22 mouse cellular contexts compared by ENCODE assay signal in genomic region chrX:152019294-152019693, GRCm38 (mm10). TPM values are rescaled to one million over a fixed set of nuclear protein-coding genes. Genes with fewer than 3 reads are reported as not detected.
DNase-seq lines count a peak whose midpoint lies in the region; ATAC-seq and TF ChIP-seq lines count a peak whose summit lies in the region.
"Had no signal": no experiment of that assay in that cellular context is flagged by ENCODE, and none has a peak within 500 bp of the region (broad histone marks: within the 10 kb centered on the region; RNA-seq: fewer than 3 reads in every experiment).

No protein-coding gene starts in this region.

- H3K4me2 ChIP-seq in liver, embryonic 15.5 days, result peak overlapping the region; percentile 81
- H3K4me2 ChIP-seq in intestine, embryonic 15.5 days (replicated peaks), result no peak overlapping the region
- no peak overlapping the region for H3K4me2 ChIP-seq in midbrain, postnatal 0 days (ENCODE audit: low read depth, low read length, poor library complexity, severe bottlenecking)
- H3K4me2 ChIP-seq: embryonic facial prominence, embryonic 15.5 days; hindbrain, embryonic 12.5 days; neural tube, embryonic 13.5 days had no signal

- ATAC-seq in liver, embryonic 15.5 days (ENCODE audit: insufficient read depth), result peak; percentile 17; the same call in 1 of the 2 replicates
- ATAC-seq in intestine, embryonic 15.5 days, result no peak
- no peak for ATAC-seq in midbrain, postnatal 0 days (ENCODE audit: low FRiP score)
- ATAC-seq: forebrain, embryonic 14.5 days had no signal

- DNase-seq in thymus, postnatal 14 days, result peak; percentile 4
- no peak for DNase-seq in thymus, postnatal 0 days (ENCODE audit: low spot score)
- DNase-seq in midbrain, postnatal 0 days (ENCODE audit: low spot score), result no peak
- no peak for DNase-seq in urinary bladder, postnatal 4 days (ENCODE audit: low spot score in 2 of 2)
- DNase-seq: adrenal gland, postnatal 25 days; B cell, adult 2 months; cerebellum, adult 18-20 months; cerebellum, postnatal 36 days; gastrocnemius, postnatal 14 days; kidney, adult 2 months; kidney, postnatal 10 days; layer of hippocampus, postnatal 36 days; lung, postnatal 10 days; right cerebral cortex, adult 18-20 months had no signal

- peaks cover 34% of the 10 kb centered on the region for H3K4me1 ChIP-seq in erythroblast, embryonic 14.5 days (ENCODE audit: control insufficient read depth)
- peaks cover 19% of the 10 kb centered on the region for H3K4me1 ChIP-seq in liver, embryonic 15.5 days (replicated peaks)
- no peaks in the 10 kb centered on the region for H3K4me1 ChIP-seq in intestine, embryonic 15.5 days (replicated peaks)
- H3K4me1 ChIP-seq in midbrain, postnatal 0 days (ENCODE audit: insufficient read depth, low read length), result no peaks in the 10 kb centered on the region

- no peak for TF ChIP-seq CTCF in midbrain, postnatal 0 days (IDR thresholded peaks at IDR 0.05)

- H3K27me3 ChIP-seq in erythroblast, embryonic 14.5 days (ENCODE audit: control insufficient read depth), result peaks cover 10% of the 10 kb centered on the region; the same call in 1 of the 2 replicates
- no peaks in the 10 kb centered on the region for H3K27me3 ChIP-seq in liver, embryonic 15.5 days
- H3K27me3 ChIP-seq in intestine, embryonic 15.5 days (replicated peaks), result peaks cover 4% of the 10 kb centered on the region; the same call in 1 of the 2 replicates
- H3K27me3 ChIP-seq in midbrain, postnatal 0 days (ENCODE audit: insufficient read depth, low read length), result peaks cover 8% of the 10 kb centered on the region; the same call in 1 of the 2 replicates

- H3K4me3 ChIP-seq in erythroblast, embryonic 14.5 days (replicated peaks), result peak overlapping the region; percentile 91
- H3K4me3 ChIP-seq in liver, embryonic 15.5 days (replicated peaks), result peak overlapping the region; percentile 20
- H3K4me3 ChIP-seq in intestine, embryonic 15.5 days (replicated peaks), result no peak overlapping the region
- H3K4me3 ChIP-seq in midbrain, postnatal 0 days (ENCODE audit: low read depth, low read length), result no peak overlapping the region
- H3K4me3 ChIP-seq: embryonic facial prominence, embryonic 15.5 days; hindbrain, embryonic 12.5 days; neural tube, embryonic 13.5 days had no signal

- 0 out of 2 replicates have a peak overlapping the region, but pooled peaks have one; percentile 24 for H3K27ac ChIP-seq in liver, embryonic 15.5 days (replicated peaks)
- no peak overlapping the region for H3K27ac ChIP-seq in intestine, embryonic 15.5 days
- H3K27ac ChIP-seq in midbrain, postnatal 0 days (ENCODE audit: low read depth, low read length), result no peak overlapping the region
- H3K27ac ChIP-seq: embryonic facial prominence, embryonic 15.5 days; hindbrain, embryonic 12.5 days; neural tube, embryonic 13.5 days had no signal

- peaks cover 9% of the 10 kb centered on the region for H3K9me3 ChIP-seq in erythroblast, embryonic 14.5 days (ENCODE audit: control insufficient read depth, low read length)
- H3K9me3 ChIP-seq in liver, embryonic 15.5 days (replicated peaks), result no peaks in the 10 kb centered on the region
- no peaks in the 10 kb centered on the region for H3K9me3 ChIP-seq in intestine, embryonic 15.5 days
- no peaks in the 10 kb centered on the region for H3K9me3 ChIP-seq in midbrain, postnatal 0 days (ENCODE audit: low read length)
- H3K9me3 ChIP-seq: embryonic facial prominence, embryonic 15.5 days; hindbrain, embryonic 12.5 days; neural tube, embryonic 13.5 days had no signal

- H3K9ac ChIP-seq in liver, embryonic 15.5 days, result peak overlapping the region; percentile 11; the same call in 1 of the 2 replicates
- no peak overlapping the region for H3K9ac ChIP-seq in intestine, embryonic 15.5 days
- no peak overlapping the region for H3K9ac ChIP-seq in midbrain, postnatal 0 days (replicated peaks; ENCODE audit: low read length, poor library complexity, severe bottlenecking)
- H3K9ac ChIP-seq: embryonic facial prominence, embryonic 15.5 days; hindbrain, embryonic 12.5 days; neural tube, embryonic 13.5 days had no signal

- 27% methylated on average over 2 of the region's 2 CpGs for WGBS in liver, embryonic 15.5 days (ENCODE audit: insufficient replicate concordance)
- 91% methylated on average over 2 of the region's 2 CpGs for WGBS in intestine, embryonic 15.5 days
- 80% methylated on average over 2 of the region's 2 CpGs for WGBS in midbrain, postnatal 0 days

- peaks cover 27% of the 10 kb centered on the region for H3K36me3 ChIP-seq in erythroblast, embryonic 14.5 days (ENCODE audit: control insufficient read depth)
- H3K36me3 ChIP-seq in liver, embryonic 15.5 days (replicated peaks), result peaks cover 16% of the 10 kb centered on the region
- no peaks in the 10 kb centered on the region; the same call in 1 of the 2 replicates for H3K36me3 ChIP-seq in intestine, embryonic 15.5 days
- H3K36me3 ChIP-seq in midbrain, postnatal 0 days (ENCODE audit: insufficient read depth, low read length), result no peaks in the 10 kb centered on the region
- H3K36me3 ChIP-seq: hindbrain, embryonic 12.5 days had no signal

RNA-seq across cellular contexts. Expression of gene Smc1a, which starts 3.1 kb away (rescaled TPM):
- 105 and 106 TPM in 2 replicates for polyA plus RNA-seq in thymus, postnatal 0 days (2015; fragmentation: Nextera tagmentation; extraction: Ambion mirVana)
- 2.4 and 2.9 TPM in 2 replicates for polyA plus RNA-seq in erythroblast, embryonic 14.5 days (2012)
- 47.7 and 48.6 TPM in 2 replicates for polyA plus RNA-seq in liver, embryonic 15.5 days (2015; fragmentation: Nextera tagmentation; extraction: Ambion mirVana)
- 89.3 and 92.5 TPM in 2 replicates for polyA plus RNA-seq in intestine, embryonic 15.5 days (2015; fragmentation: Nextera tagmentation; extraction: Ambion mirVana)
- 30.5 and 34.0 TPM in 2 replicates for total RNA-seq in midbrain, postnatal 0 days (2014; rRNA removed)
- 48.9 and 51.7 TPM in 2 replicates for polyA plus RNA-seq in midbrain, postnatal 0 days (2015; fragmentation: Nextera tagmentation; extraction: Ambion mirVana)

RNA-seq across cellular contexts. Expression of gene Ribc1, which starts 3.2 kb away (rescaled TPM):
- 3.1 and 4.5 TPM in 2 replicates for polyA plus RNA-seq in thymus, postnatal 0 days (2015; fragmentation: Nextera tagmentation; extraction: Ambion mirVana)
- 0.25 and 0.48 TPM in 2 replicates for polyA plus RNA-seq in erythroblast, embryonic 14.5 days (2012)
- polyA plus RNA-seq in liver, embryonic 15.5 days (2015; fragmentation: Nextera tagmentation; extraction: Ambion mirVana), result 1.9 and 2.0 TPM in 2 replicates
- 3.3 and 3.4 TPM in 2 replicates for polyA plus RNA-seq in intestine, embryonic 15.5 days (2015; fragmentation: Nextera tagmentation; extraction: Ambion mirVana)
- total RNA-seq in midbrain, postnatal 0 days (2014; rRNA removed), result 0.33 TPM in 1 of 2 replicates, not detected in the other
- 0.61 and 1.1 TPM in 2 replicates for polyA plus RNA-seq in midbrain, postnatal 0 days (2015; fragmentation: Nextera tagmentation; extraction: Ambion mirVana)
- total RNA-seq: layer of hippocampus, adult 18-20 months had no signal

RNA-seq across cellular contexts. Expression of gene Hsd17b10, which starts 17.6 kb away (rescaled TPM):
- 137 and 141 TPM in 2 replicates for polyA plus RNA-seq in thymus, postnatal 0 days (2015; fragmentation: Nextera tagmentation; extraction: Ambion mirVana)
- 1.6 and 2.3 TPM in 2 replicates for polyA plus RNA-seq in erythroblast, embryonic 14.5 days (2012)
- polyA plus RNA-seq in liver, embryonic 15.5 days (2015; fragmentation: Nextera tagmentation; extraction: Ambion mirVana), result 106 and 113 TPM in 2 replicates
- polyA plus RNA-seq in intestine, embryonic 15.5 days (2015; fragmentation: Nextera tagmentation; extraction: Ambion mirVana), result 198 and 211 TPM in 2 replicates
- 51.1 and 62.8 TPM in 2 replicates for total RNA-seq in midbrain, postnatal 0 days (2014; rRNA removed)
- polyA plus RNA-seq in midbrain, postnatal 0 days (2015; fragmentation: Nextera tagmentation; extraction: Ambion mirVana), result 78.9 and 87.7 TPM in 2 replicates

Comparison
In these comparisons a context has a peak if more than half of its experiments do, and no peak if none do; other contexts are left out.
1. H3K4me3 ChIP-seq: peak in erythroblast, embryonic 14.5 days (single experiment) and liver, embryonic 15.5 days (single experiment); none in intestine, embryonic 15.5 days (single experiment) and midbrain, postnatal 0 days (single experiment).
2. RNA of gene Smc1a, which starts 3.1 kb away (polyA plus RNA-seq): 105 to 106 TPM in thymus, postnatal 0 days, 89.3 to 92.5 TPM in intestine, embryonic 15.5 days, 48.9 to 51.7 TPM in midbrain, postnatal 0 days and 47.7 to 48.6 TPM in liver, embryonic 15.5 days; 2.4 to 2.9 TPM in erythroblast, embryonic 14.5 days; every median in the first group is over 10 times any median in the second.
3. RNA of gene Hsd17b10, which starts 17.6 kb away (polyA plus RNA-seq): 198 to 211 TPM in intestine, embryonic 15.5 days, 137 to 141 TPM in thymus, postnatal 0 days, 106 to 113 TPM in liver, embryonic 15.5 days and 78.9 to 87.7 TPM in midbrain, postnatal 0 days; 1.6 to 2.3 TPM in erythroblast, embryonic 14.5 days; every median in the first group is over 10 times any median in the second.